Mouse (Mus musculus): Measurements from ENCODE around the gene Actr3b.
"Not testable (repeated sequence)": the region's sequence is repeated elsewhere in the genome, so short reads cannot be mapped to it uniquely, and the experiment has no call there.

The Actr3b gene

GRCm38 (mm10) chr5:25759460-25760409, at the start of gene Actr3b:
TSS of gene Actr3b (plus strand) at chr5:25759997.
- peak; percentile 83 for DNase-seq

GRCm38 (mm10) chr5:25713001-25713706, 46.6 kb upstream of the Actr3b start:
- DNase-seq: not testable (repeated sequence)

GRCm38 (mm10) chr5:25719390-25719789, 40.4 kb upstream of the Actr3b start:
- no peak for DNase-seq

- DNase-seq: no peak
Measured at GRCm38 (mm10) chr5:25723016-25723415, 36.8 kb upstream of the Actr3b start.

GRCm38 (mm10) chr5:25724134-25724675, 35.6 kb upstream of the Actr3b start:
- DNase-seq: no peak

GRCm38 (mm10) chr5:25734318-25734717, 25.5 kb upstream of the Actr3b start:
- DNase-seq: peak; percentile 58

DNA sequence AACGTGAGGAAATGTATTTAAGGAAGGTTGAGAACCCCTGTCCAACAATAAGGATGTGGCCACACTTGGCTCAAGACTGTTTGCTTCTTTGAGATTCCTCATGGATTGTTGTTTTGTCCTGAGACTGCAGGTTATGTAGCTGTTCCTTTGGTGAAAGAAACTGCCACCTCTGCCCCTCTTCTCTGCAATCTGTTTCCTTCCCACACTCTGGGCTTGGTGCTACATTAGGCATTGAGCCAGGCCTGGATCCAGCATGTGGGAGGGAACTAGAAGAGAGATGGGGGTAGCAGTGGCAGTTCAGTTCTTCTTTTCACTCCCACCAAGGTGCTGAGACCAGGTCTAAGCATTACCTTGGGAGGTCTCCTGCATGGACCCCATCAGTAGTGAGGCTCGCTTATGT, 23.9 kb upstream of the Actr3b start:
- no peak for DNase-seq

DNA sequence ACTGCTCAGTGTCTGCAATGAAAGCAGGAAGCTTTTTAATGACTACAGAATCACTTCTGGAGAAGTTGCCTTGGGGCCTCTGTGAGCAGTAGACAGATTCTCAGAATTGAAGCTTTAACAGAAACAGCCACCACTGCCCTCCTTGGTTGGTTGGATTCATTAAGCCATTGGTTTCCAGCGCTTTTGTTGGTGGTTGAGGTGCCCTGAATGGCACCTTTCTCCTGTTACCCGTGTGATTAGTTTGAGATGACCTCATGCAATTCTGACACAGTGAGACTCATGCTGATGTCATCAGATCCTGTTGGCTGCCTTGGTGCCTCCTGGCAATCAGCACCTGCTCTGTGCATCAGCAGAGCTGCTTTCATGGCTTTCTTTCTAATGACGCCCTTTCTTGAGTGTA, 21.3 kb upstream of the Actr3b start:
- DNase-seq: no peak

GRCm38 (mm10) chr5:25738902-25739301, 20.9 kb upstream of the Actr3b start:
- DNase-seq: not testable (repeated sequence)

GRCm38 (mm10) chr5:25747904-25748303, 11.9 kb upstream of the Actr3b start:
- DNase-seq: no peak

- no peak for DNase-seq
Measured at GRCm38 (mm10) chr5:25748613-25749012, 11.2 kb upstream of the Actr3b start.

DNA sequence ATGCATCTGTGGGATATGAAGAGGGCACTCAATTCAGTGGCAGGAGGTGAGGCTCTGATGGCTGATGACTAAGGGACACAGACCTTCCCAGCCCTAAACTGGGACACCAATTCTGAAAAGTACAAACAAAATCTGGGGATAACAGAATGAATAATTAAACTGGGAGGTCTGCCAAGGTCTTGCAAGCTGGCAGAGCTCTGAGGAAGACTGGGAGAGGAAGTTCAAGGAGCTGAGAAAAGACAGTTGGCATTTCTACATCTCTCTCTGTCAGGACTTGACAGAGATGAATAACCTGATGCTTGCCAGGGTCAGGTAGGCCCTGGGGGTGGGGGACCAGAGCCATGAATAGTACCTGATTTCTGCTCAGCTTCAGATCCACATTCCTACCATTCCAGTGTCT, 8.2 kb upstream of the Actr3b start:
- DNase-seq: peak; percentile 1

DNA sequence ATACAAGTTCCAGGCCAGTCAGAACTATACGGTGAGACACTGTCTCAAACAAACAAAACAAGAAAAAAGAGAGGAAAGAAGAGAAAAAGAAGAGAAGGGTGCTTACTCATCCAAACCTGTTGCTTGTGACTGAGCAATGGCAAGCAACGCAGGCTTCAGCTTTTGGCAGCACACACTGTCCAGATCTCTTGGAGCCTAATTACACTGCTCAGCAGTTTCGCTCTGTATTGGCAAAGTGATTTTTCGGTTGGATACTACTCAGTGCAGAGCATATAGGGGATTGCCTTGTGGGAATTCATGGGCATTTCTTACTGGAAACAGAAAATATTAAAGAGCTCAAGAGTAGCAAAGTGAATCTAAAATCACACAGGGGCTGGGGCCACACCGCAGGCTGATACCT, 6.9 kb upstream of the Actr3b start:
- DNase-seq: peak; percentile 13

GRCm38 (mm10) chr5:25753556-25754235, 6.1 kb upstream of the Actr3b start:
- DNase-seq: no peak

DNA sequence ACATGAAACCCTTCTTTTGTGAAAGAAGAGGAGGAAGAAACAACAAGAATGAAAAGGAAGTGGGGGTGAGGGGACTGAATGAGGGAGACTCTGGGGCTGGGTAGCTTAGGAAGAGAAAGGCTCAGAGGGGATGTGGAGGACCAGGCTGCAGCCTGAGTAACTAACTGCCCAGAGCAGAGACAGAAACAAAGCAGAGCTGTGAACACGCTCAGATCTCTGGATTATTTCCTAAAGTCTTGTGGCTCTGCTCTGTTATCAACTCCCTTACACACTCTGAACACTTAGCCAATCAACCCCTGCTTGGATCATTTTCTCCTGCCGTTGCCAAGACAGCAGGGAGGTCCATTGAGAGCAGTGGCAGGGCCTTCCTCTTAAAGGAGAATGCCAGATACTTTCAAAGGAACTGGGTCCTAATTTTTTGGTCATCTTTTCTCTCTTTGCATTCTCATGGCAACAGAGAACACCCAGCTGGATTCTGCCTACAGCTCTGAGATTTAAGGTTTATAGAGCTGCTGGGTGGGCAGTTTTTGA, 5.5 kb upstream of the Actr3b start:
- DNase-seq: peak; percentile 17

GRCm38 (mm10) chr5:25760410-25760832, 624 bp downstream of the Actr3b start:
- no peak for DNase-seq

- DNase-seq: no peak
Measured at GRCm38 (mm10) chr5:25760871-25761270, 1.1 kb downstream of the Actr3b start.

- no peak for DNase-seq
Measured at GRCm38 (mm10) chr5:25761850-25762249, 2.1 kb downstream of the Actr3b start.

GRCm38 (mm10) chr5:25769006-25769405, 9.2 kb downstream of the Actr3b start:
- DNase-seq: no peak

DNA sequence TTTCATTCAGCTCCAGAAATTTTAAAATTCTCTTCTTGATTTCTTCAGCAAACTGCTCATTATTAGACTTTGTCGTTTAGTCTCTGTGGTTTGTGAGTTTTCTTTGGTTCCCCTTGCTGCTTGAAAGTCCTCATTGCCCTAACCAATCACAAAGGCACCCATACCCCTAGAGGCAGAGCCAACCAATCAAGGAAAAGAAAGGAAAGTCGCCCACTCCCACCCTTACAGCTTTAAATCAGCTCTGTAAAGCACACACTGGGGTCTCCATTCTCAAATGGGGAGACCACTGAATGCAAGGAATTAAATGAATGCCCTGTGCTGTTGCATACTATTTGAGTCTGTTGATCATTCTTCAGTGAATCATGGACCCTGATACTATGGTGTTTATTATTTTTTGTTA, 9.6 kb downstream of the Actr3b start:
- no peak for DNase-seq

- no peak for DNase-seq
Measured at GRCm38 (mm10) chr5:25772456-25772855, 12.7 kb downstream of the Actr3b start.

DNA sequence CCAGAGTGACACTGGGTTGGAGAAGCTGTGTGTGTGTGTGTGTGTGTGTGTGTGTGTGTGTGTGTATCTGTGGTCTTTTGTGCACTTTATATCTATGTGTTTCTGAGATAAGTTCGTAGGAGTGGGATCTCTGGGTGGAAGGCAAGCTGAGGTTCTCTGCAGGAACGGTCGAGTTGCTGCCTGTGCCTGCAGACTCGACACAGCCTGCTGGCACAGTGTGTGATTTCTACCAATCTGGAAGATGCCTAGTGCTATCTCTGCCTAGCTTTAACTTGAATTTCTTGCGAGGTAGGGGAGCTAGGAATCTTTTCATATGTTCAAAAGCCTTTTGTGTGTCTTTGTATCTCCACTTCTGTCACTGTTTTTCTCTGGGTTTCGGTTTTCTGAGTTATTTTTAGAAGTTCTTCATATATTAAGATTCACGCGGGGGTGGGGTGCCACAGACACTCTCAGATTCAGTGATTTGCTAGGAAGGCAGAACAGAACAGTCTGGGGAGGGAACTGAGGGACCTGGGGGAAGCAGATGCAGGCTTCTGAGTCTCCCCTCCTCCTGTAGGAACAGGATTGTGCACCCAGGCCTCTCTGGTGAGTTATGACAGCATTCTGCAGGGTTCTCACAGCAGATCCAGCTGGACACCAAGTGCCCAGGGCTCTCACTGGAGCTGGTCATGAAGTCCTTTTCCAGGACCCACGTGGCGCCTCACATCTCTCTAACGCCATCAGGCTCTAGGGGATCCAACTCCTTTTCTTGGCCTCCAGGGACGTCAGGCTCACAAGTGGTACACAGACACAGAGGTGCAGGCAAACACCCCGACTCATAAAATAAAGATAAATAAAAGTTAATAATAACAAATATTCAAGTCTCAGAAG, 14.4 kb downstream of the Actr3b start:
- DNase-seq: no peak

All from lung, postnatal 14 days (tissue).